Mouse (Mus musculus) cortical plate, adult 2 months (tissue): ENCODE measurements at regions not wholly inside any gene's neighbourhood (a gene's known extent, or its start where the extent isn't known, plus 50 kb on each side); places are given as distances from the start of the nearest gene placed in this dataset.
"Not testable (repeated sequence)": the region's sequence is repeated elsewhere in the genome, so short reads cannot be mapped to it uniquely, and the experiment has no call there.

Source experiments
- CTCF ChIP-seq: fragments of 200-500 bp; IDR thresholded peaks from 2 replicates; pipeline ENCODE4 v1.5.1; 2011; ENCODE audit warnings: mild to moderate bottlenecking, control low read depth, low read length; ENCODE audit not compliant: insufficient read depth; ENCODE audit errors: extremely low read depth
- POLR2A ChIP-seq: fragments of 200-500 bp; IDR thresholded peaks from 2 replicates; pipeline ENCODE4 v1.6.1; 2011; ENCODE audit warnings: mild to moderate bottlenecking, low read length, control low read depth; ENCODE audit not compliant: insufficient read depth; ENCODE audit errors: extremely low read depth

DNA sequence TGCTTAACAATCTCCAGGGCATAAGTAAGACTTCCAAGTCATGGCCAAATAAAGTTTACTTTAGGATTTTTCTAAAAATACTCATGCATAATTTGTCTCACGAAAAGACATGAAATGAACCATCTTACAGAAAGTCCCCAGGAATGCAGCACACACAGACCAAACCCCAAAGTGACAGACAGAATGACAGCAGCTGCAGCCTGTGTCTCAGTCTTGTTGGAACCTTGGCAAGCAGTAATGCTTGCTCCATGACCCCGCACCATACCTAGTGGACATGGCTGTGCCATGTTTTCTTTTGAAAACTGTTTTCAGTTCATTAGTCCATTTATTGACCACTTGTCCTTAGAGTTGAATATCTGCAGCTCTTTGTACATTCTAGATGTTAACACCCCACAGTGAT lies 191.1 kb downstream of the Gm906 start:
- TF ChIP-seq CTCF, POLR2A: not testable (repeated sequence)
